Mouse (Mus musculus) megakaryocyte, embryonic 14.5 days (primary cell): ENCODE results near the gene F8.

Experiments
- FLI1 ChIP-seq: IDR thresholded peaks from 2 replicates; pipeline ENCODE4 v1.6.1; 2012; ENCODE audit warnings: low read length, inconsistent platforms, mixed read lengths
- GATA1 ChIP-seq: IDR thresholded peaks from 3 replicates; pipeline ENCODE4 v1.6.1; 2012; ENCODE audit warnings: mixed read lengths, low read length, inconsistent platforms, borderline replicate concordance

GRCm38 (mm10) chrX:75155576-75156243 lies 226.7 kb downstream of the F8 start:
- TF ChIP-seq FLI1: no peak
- TF ChIP-seq GATA1: no peak
